Mouse (Mus musculus) cerebellum, adult 9-10 months (tissue): ENCODE measurements around the gene Adamts5.

Experiments used
- DNase-seq: peaks from one replicate; pipeline ENCODE4 v3.0.0; 2022

Gene Adamts5

GRCm38 (mm10) chr16:85819808-85820458 is 81.7 kb downstream of the Adamts5 start:
- no peak for DNase-seq

DNA sequence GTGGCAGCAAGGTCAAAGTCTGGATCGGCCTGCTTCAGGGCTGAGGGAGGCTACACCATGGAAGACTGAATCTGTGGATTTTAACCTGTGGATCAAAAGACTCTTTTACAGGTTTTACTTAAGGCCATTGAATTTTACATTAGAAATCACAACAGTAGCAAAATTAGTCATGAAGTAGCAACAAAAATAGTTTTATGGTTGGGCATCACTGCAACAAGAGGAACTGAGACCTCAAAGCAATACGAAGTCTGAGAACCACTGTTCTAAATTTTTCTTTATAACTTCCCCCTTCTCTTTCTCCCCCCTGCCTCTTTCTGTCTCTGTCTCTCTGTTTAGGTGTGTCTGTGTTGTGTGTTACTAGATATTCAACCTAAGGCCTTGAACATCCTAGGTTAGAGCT is 87.5 kb downstream of the Adamts5 start:
- DNase-seq: no peak

DNA sequence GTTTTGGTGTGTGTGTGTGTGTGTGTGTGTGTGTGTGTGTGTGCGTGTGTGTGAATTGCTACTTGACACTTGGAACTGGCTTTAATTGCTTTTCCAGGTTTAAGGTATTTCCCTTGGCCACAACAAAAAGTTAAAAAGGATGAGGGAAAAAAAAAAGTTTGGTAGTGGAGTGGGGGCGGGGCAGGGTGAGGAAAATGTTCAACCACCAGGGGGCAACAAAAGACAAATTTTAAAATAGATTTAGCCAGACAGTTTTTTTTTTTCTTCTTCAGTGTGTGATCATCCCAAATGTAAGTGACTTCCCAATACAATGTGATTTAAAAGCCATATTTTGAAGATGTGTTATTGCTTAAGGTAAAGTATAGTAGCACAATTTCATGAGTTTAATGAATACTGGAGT is 94.0 kb downstream of the Adamts5 start:
- peak; percentile 43 for DNase-seq

- DNase-seq: peak; percentile 68
These were observed 94.6 kb downstream of the Adamts5 start for GRCm38 (mm10) chr16:85807072-85807471.
